Comparison of ENCODE assay signal across 28 mouse cellular contexts in the genomic region with DNA sequence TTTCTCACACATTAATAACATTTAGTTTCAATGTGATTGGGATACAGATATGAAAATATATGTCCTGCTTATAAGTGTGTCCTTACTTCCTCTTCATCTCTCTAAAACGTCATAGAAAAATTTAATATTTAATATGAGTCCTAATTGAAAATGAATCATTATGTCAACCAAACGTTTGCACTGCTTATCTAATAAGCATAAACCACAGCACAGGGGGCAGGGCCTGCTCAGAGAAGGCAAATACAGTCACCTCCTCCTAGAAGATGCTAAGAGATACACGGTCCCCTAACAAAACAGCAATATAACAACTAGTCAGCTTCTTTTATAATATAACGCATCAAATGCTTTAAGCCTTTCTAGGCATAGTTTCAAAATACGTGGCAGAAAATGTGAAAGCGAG.
"Had no signal": no experiment of that assay in that cellular context is flagged by ENCODE, and none has a peak within 500 bp of the region (broad histone marks: within the 10 kb centered on the region; RNA-seq: fewer than 3 reads in every experiment).

No protein-coding gene starts in this region.

- ATAC-seq: forebrain, embryonic 13.5 days; forebrain, embryonic 14.5 days; forebrain, embryonic 15.5 days; forebrain, embryonic 16.5 days; forebrain, postnatal 0 days had no signal

- DNase-seq: cerebellum, adult 8-10 months; cerebellum, adult 9-10 months; cerebellum, adult 9-11 months; cerebellum, postnatal 10 days; cerebellum, postnatal 14 days; cerebellum, postnatal 25 days; cerebellum, postnatal 36 days; embryo, embryonic 11 days; forebrain, postnatal 0 days; gastrocnemius, adult 2 months; gastrocnemius, postnatal 10 days; gastrocnemius, postnatal 14 days; gastrocnemius, postnatal 25 days; gastrocnemius, postnatal 36 days; heart, adult 11 months; heart, adult 18-20 months; heart, adult 2 months had no signal

- H3K4me3 ChIP-seq: embryonic facial prominence, embryonic 10.5 days; embryonic facial prominence, embryonic 12.5 days; embryonic facial prominence, embryonic 13.5 days; embryonic facial prominence, embryonic 15.5 days; erythroblast, embryonic 14.5 days; forebrain, embryonic 10.5 days; forebrain, embryonic 12.5 days; forebrain, embryonic 13.5 days; forebrain, embryonic 15.5 days; gastrocnemius, adult 2 months; heart, adult 2 months had no signal

- H3K4me2 ChIP-seq: embryonic facial prominence, embryonic 12.5 days; embryonic facial prominence, embryonic 13.5 days; embryonic facial prominence, embryonic 15.5 days; forebrain, embryonic 12.5 days; forebrain, embryonic 13.5 days; forebrain, embryonic 15.5 days had no signal

- H3K9ac ChIP-seq: embryonic facial prominence, embryonic 12.5 days; embryonic facial prominence, embryonic 13.5 days; embryonic facial prominence, embryonic 15.5 days; forebrain, embryonic 12.5 days; forebrain, embryonic 13.5 days; forebrain, embryonic 15.5 days; forebrain, postnatal 0 days had no signal

- H3K27ac ChIP-seq: embryonic facial prominence, embryonic 10.5 days; embryonic facial prominence, embryonic 12.5 days; embryonic facial prominence, embryonic 13.5 days; embryonic facial prominence, embryonic 15.5 days; forebrain, embryonic 10.5 days; forebrain, embryonic 12.5 days; forebrain, embryonic 13.5 days; forebrain, embryonic 15.5 days; gastrocnemius, adult 2 months; heart, adult 2 months had no signal

- H3K36me3 ChIP-seq: embryonic facial prominence, embryonic 10.5 days; embryonic facial prominence, embryonic 12.5 days; embryonic facial prominence, embryonic 13.5 days; embryonic facial prominence, embryonic 15.5 days; forebrain, embryonic 10.5 days; forebrain, embryonic 12.5 days; forebrain, embryonic 15.5 days had no signal

- H3K9me3 ChIP-seq: embryonic facial prominence, embryonic 10.5 days; embryonic facial prominence, embryonic 13.5 days; embryonic facial prominence, embryonic 15.5 days; forebrain, embryonic 10.5 days; forebrain, embryonic 12.5 days; forebrain, embryonic 13.5 days; forebrain, embryonic 15.5 days had no signal

- H3K27me3 ChIP-seq: embryonic facial prominence, embryonic 12.5 days; embryonic facial prominence, embryonic 13.5 days; embryonic facial prominence, embryonic 15.5 days; forebrain, embryonic 12.5 days; forebrain, embryonic 13.5 days; forebrain, embryonic 15.5 days had no signal

- H3K4me1 ChIP-seq: embryonic facial prominence, embryonic 10.5 days; embryonic facial prominence, embryonic 12.5 days; embryonic facial prominence, embryonic 15.5 days; forebrain, embryonic 10.5 days; forebrain, embryonic 12.5 days; forebrain, embryonic 13.5 days; forebrain, embryonic 15.5 days had no signal
